Mouse (Mus musculus) heart, adult 2 months (tissue): ENCODE data around the gene Tmprss12.
"Not testable (repeated sequence)": the region's sequence is repeated elsewhere in the genome, so short reads cannot be mapped to it uniquely, and the experiment has no call there.

Experiments
- CTCF ChIP-seq: fragments of 200-600 bp; IDR thresholded peaks from 2 replicates; pipeline ENCODE4 v1.8.1; 2022; ENCODE audit warnings: antibody characterized with exemption, mild to moderate bottlenecking, moderate library complexity
- EP300 ChIP-seq: fragments of 200-500 bp; IDR thresholded peaks from 2 replicates; pipeline ENCODE4 v1.6.1; 2011; ENCODE audit warnings: low read depth, low read length, control low read depth; ENCODE audit not compliant: insufficient read depth
- POLR2A ChIP-seq: fragments of 200-500 bp; IDR thresholded peaks from 2 replicates; pipeline ENCODE4 v1.6.1; 2011; ENCODE audit warnings: mild to moderate bottlenecking, low read depth, low read length, control low read depth; ENCODE audit not compliant: insufficient read depth

GRCm38 (mm10) chr15:100328089-100328488, 47.5 kb downstream of the Tmprss12 start:
- not testable (repeated sequence) for TF ChIP-seq CTCF, EP300, POLR2A
